In genomic region chr14:77829673-77830072, GRCm38 (mm10) we compare ENCODE assay signal across 19 mouse cellular contexts. TPM values are rescaled to one million over a fixed set of nuclear protein-coding genes. Genes with fewer than 3 reads are reported as not detected.
DNase-seq lines count a peak whose midpoint lies in the region; TF ChIP-seq lines count a peak whose summit lies in the region.
"Had no signal": no experiment of that assay in that cellular context is flagged by ENCODE, and none has a peak within 500 bp of the region (broad histone marks: within the 10 kb centered on the region; RNA-seq: fewer than 3 reads in every experiment).

No protein-coding gene starts in this region.

- WGBS in kidney, adult 2 months = 59% methylated on average over 4 of the region's 4 CpGs

- no peak for TF ChIP-seq CTCF in kidney, adult 2 months (conservative IDR thresholded peaks at IDR 0.05; ENCODE audit: insufficient read depth, insufficient read length, low read depth, low read length)

- H3K4me3 ChIP-seq in kidney, adult 2 months (ENCODE audit: insufficient read depth, low read depth, low read length) = no peak overlapping the region
- H3K4me3 ChIP-seq: forebrain, embryonic 10.5 days; forebrain, embryonic 13.5 days; hindbrain, embryonic 10.5 days; hindbrain, embryonic 13.5 days had no signal

- TF ChIP-seq POLR2A in kidney, adult 2 months (IDR thresholded peaks at IDR 0.05; ENCODE audit: low read depth, low read length) = no peak

- no peaks in the 10 kb centered on the region for H3K4me1 ChIP-seq in kidney, adult 2 months (ENCODE audit: control insufficient read depth, insufficient read depth, low read length)
- H3K4me1 ChIP-seq: forebrain, embryonic 10.5 days; forebrain, embryonic 13.5 days; hindbrain, embryonic 10.5 days; hindbrain, embryonic 13.5 days had no signal

- DNase-seq in heart, adult 11 months = peak; percentile 61
- DNase-seq in heart, postnatal 4 days = no peak
- peak; percentile 58 for DNase-seq in kidney, adult 2 months
- DNase-seq in kidney, postnatal 4 days = no peak
- peak; percentile 31 to 52 for DNase-seq in kidney, postnatal 25 days
- no peak for DNase-seq in kidney, postnatal 10 days
- peak; percentile 56 to 63 for DNase-seq in kidney, postnatal 36 days
- DNase-seq in yolk sac, embryonic 10.5 days (ENCODE audit: low spot score) = no peak
- DNase-seq: adrenal gland, postnatal 10 days; adrenal gland, postnatal 36 days; cerebellum, adult 11 months; cerebellum, postnatal 10 days; cerebellum, postnatal 36 days; gastrocnemius, postnatal 10 days; gastrocnemius, postnatal 36 days had no signal

- no peaks in the 10 kb centered on the region for H3K27me3 ChIP-seq in kidney, adult 2 months (replicated peaks; ENCODE audit: control insufficient read depth, insufficient read depth, low read length)
- H3K27me3 ChIP-seq: forebrain, embryonic 13.5 days; hindbrain, embryonic 13.5 days had no signal

- no peak overlapping the region for H3K27ac ChIP-seq in kidney, adult 2 months (ENCODE audit: insufficient read depth, low read depth, low read length)
- H3K27ac ChIP-seq: forebrain, embryonic 10.5 days; forebrain, embryonic 13.5 days; hindbrain, embryonic 10.5 days; hindbrain, embryonic 13.5 days had no signal

- H3K36me3 ChIP-seq in kidney, adult 2 months (ENCODE audit: control insufficient read depth, insufficient read depth, low read length) = peaks cover 1% of the 10 kb centered on the region; the same call in 1 of the 2 replicates
- H3K36me3 ChIP-seq: hindbrain, embryonic 13.5 days had no signal

RNA-seq across cellular contexts. Expression of gene Dnajc15, which starts 45.3 kb away (rescaled TPM):
- total RNA-seq in heart, postnatal 4 days (2021) = 100 to 1,000 TPM; 199 to 217 TPM
- 17.5 and 20.5 TPM in 2 replicates for polyA plus RNA-seq in kidney, adult 2 months (2012; rRNA removed)

Comparison
In these comparisons a context has a peak if more than half of its experiments do, and no peak if none do; other contexts are left out.
1. DNase-seq: peak in heart, adult 11 months (single experiment), kidney, adult 2 months (single experiment), kidney, postnatal 25 days (2 of 2) and kidney, postnatal 36 days (2 of 2); none in heart, postnatal 4 days (single experiment), kidney, postnatal 4 days (0 of 2), kidney, postnatal 10 days (single experiment) and yolk sac, embryonic 10.5 days (single experiment).